Mouse (Mus musculus): ENCODE results near the gene Lhx1.

Gene Lhx1

DNA sequence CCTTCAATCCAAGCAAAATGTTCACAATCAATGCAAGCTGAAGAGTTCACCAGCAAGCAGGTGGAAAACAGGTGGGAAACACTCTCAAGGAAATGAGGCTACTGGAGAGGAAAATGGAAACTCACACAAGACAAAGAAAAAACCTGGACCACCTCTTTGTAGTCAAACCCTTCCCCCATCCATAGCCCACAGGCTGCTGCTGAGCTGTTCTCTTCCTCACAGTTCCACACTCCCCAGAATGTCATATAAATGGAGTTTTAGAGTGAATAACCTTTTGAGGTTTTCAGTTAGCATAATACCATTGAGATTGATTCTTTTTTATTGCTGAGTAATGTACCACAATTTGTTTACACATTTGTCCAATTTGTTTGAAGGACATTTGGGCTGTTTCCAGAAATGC, 28.4 kb downstream of the Lhx1 start:
- no peak for DNase-seq (ENCODE audit: low read depth, low spot score)

DNA sequence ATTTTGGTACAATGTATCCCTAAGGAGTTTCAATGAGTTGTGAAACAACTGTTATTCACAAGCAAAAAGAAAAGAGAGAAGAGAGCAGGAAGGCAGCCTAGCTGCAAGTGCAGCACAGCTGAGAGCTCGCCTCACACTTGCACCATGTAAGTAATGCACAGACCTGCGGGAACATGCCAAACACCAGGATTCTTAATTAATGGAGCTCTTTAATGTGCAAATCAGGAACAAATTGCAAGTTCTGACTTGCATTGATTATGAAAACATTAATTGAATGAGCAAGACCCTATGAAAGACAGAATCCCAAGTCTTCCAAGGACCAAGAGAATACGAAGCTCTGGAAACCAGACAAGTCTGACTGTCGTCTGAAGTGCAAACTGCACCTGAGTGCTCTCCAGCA, 29.6 kb downstream of the Lhx1 start:
- DNase-seq (ENCODE audit: low read depth, low spot score) = no peak

DNA sequence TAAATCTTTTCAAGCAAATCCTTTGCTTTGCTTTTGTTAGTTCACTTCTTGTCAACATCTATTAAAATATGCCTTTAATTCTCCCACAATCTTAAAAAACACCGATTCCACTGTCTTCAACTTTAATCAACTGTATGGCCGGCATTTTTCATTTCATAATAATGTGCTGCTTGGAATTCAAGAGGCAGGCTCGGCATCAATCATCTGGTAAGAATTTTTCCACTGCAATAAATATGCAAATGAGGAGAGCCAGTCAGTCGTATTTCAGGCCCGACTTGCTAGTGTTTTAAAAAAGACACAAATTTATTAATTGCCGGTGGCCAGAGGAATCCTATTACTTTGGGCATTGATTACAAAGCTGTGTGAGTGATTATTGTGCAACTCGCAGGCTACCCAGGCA, 43.7 kb downstream of the Lhx1 start:
- DNase-seq (ENCODE audit: low read depth, low spot score) = no peak

DNA sequence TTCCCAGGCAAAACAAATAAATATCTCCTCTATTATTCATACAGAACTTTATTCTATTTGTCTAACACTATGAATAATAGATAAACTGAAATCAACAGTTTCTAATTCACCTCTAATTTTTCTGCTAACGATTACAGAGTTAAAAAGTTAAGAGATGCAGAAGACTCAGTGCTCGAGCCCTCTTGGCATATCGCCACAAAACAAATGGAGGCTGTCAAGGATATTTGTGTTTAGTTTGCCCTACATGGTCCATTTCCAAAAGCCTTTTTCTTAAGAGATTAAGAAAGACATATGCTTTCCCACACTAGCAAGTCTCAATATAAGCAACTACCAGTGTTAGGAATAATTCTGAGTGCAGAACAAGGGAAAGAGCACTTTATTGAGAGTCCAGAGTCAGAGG, 44.9 kb downstream of the Lhx1 start:
- no peak for DNase-seq (ENCODE audit: low read depth, low spot score)

DNA sequence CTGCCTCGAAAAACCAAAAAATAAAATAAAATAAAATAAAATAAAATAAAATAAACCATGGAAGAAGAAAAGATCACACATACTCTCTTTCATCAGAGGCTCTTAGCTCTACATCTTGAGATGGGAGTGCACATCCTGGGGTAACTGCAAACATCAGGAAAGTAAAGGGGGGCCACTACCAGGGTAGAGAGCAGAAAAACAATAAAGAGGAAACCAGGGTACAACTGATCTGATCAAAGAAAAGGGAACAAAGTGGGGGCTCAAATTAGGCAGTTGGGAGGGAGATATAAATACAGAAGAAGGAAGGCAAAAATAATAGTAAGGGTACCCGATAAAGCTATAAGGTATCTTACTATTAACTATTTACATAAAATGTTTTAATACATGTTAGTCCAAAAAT, 48.7 kb downstream of the Lhx1 start:
- DNase-seq (ENCODE audit: low read depth, low spot score) = no peak

DNA sequence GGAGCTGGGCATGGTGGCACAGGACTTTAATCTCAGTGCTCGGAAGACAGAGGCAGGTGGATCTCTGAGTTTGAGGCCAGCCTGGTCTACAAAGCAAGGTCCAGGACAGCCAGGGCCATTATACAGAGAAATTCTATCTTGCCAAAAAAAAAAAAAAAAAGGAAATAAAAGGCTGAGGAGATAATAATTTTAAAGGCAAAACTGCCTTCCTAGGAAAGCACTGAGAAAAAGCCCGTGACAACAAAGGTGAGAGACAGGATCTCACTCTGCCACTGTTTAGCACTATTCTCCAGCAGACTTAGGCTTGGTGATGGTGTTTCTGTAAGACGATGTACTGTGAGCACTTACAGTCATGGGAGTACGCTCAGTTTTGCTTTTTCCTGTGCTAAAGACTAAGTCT, 49.3 kb downstream of the Lhx1 start:
- DNase-seq (ENCODE audit: low read depth, low spot score) = no peak

DNA sequence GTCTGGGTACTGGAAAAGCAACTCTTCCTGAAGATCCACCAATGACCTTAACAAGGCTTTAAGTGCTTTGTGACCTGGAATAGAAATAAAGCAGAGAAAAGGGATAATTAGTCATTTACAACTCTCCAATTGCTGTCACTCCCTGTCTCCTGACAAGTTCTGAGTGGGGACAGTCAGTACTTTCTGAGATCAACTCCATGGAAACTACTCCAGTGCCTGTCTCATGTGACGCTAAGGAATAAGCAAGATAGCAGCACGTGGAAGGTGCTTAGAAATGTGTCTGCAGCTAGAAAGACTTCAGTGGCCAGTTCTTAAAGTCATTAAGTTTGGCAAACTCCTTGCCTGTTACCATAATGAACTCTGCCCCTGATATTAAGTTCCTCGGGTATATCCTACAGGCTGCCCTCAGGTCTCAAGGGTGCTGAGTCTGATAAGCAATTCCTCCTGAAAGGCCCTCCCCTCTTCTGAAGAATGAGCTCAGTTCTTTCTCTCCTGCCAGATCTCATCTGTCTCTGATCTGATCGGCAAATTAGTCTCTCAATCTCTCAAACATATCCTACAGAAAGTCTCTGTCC, 52.2 kb downstream of the Lhx1 start:
- DNase-seq (ENCODE audit: low read depth, low spot score) = no peak
